Comparison of ENCODE assay signal across 8 mouse cellular contexts in the genomic region with DNA sequence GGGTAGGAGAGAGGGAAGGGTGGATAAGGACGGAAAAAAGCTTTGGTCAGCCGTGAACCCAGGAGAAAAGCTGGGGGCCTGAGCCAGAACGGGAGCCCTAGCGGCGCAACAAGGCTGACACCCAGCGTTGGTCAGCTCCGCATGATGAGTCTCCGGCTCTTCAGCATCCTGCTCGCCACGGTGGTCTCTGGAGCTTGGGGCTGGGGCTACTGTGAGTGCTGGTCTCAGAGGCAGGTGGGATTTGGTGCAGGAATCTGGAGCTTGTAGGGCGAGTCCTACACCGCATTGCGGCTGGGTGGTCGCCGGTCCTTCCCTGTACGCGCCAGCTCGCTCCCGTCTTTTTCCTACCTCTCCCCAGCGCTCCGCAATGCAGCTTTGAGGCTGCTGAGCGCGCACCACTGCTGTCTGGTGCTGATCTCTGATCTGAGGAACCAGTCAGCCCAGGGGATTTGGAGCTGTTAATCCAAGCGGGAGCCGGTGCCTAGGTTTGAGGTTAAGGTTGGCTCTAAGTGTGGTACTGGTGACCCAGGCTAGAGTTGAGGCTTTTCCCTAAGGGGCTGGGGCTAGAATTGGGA. TPM values are rescaled to one million over a fixed set of nuclear protein-coding genes. Genes with fewer than 3 reads are reported as not detected.
DNase-seq lines count a peak whose midpoint lies in the region; ATAC-seq and TF ChIP-seq lines count a peak whose summit lies in the region.

No protein-coding gene starts in this region.

- no peak for ATAC-seq in intestine, embryonic 14.5 days (replicated peaks; ENCODE audit: low FRiP score, low TSS enrichment, low read depth)
- ATAC-seq in lung, postnatal 0 days = no peak
- ATAC-seq in stomach, postnatal 0 days (ENCODE audit: low FRiP score, low TSS enrichment) = no peak

- 3% methylated on average over 25 of the region's 25 CpGs for WGBS in heart, adult 2 months
- WGBS in forebrain, embryonic 10.5 days = 1% methylated on average over 25 of the region's 25 CpGs
- under 1% methylated on average over 25 of the region's 25 CpGs for WGBS in intestine, embryonic 14.5 days
- WGBS in lung, postnatal 0 days = 1% methylated on average over 25 of the region's 25 CpGs
- WGBS in stomach, postnatal 0 days = 1% methylated on average over 25 of the region's 25 CpGs

- H3K4me3 ChIP-seq in heart, adult 2 months = peak overlapping the region; percentile 44
- peak overlapping the region; percentile 48 for H3K4me3 ChIP-seq in forebrain, embryonic 10.5 days
- H3K4me3 ChIP-seq in intestine, embryonic 14.5 days (ENCODE audit: low read depth, low read length) = peak overlapping the region; percentile 28
- no peak overlapping the region for H3K4me3 ChIP-seq in lung, postnatal 0 days (ENCODE audit: low read depth, low read length)
- H3K4me3 ChIP-seq in stomach, postnatal 0 days (ENCODE audit: low read depth, low read length) = peak overlapping the region; percentile 31

- peak overlapping the region; percentile 3; the same call in 1 of the 2 replicates for H3K9ac ChIP-seq in heart, adult 2 months (ENCODE audit: low read depth, low read length)
- no peak overlapping the region for H3K9ac ChIP-seq in intestine, embryonic 14.5 days (ENCODE audit: low read length)
- no peak overlapping the region for H3K9ac ChIP-seq in lung, postnatal 0 days (replicated peaks; ENCODE audit: low read depth)
- H3K9ac ChIP-seq in stomach, postnatal 0 days (ENCODE audit: low read length) = 0 out of 2 replicates have a peak overlapping the region, but pooled peaks have one; percentile 31

- H3K36me3 ChIP-seq in heart, adult 2 months (ENCODE audit: control insufficient read depth, insufficient read depth, low read length) = no peaks in the 10 kb centered on the region
- no peaks in the 10 kb centered on the region for H3K36me3 ChIP-seq in forebrain, embryonic 10.5 days (replicated peaks)
- H3K36me3 ChIP-seq in intestine, embryonic 14.5 days (ENCODE audit: control insufficient read depth, insufficient read depth, low read length) = no peaks in the 10 kb centered on the region
- H3K36me3 ChIP-seq in lung, postnatal 0 days (ENCODE audit: insufficient read depth, low read length) = no peaks in the 10 kb centered on the region
- H3K36me3 ChIP-seq in stomach, postnatal 0 days (ENCODE audit: control insufficient read depth, insufficient read depth, low read length) = no peaks in the 10 kb centered on the region

- TF ChIP-seq CTCF in heart, adult 2 months (IDR thresholded peaks at IDR 0.05) = peak; percentile 64
- peak; percentile 60 for TF ChIP-seq CTCF in lung, postnatal 0 days (IDR thresholded peaks at IDR 0.05)
- TF ChIP-seq CTCF in stomach, postnatal 0 days (IDR thresholded peaks at IDR 0.05; ENCODE audit: low read depth) = peak; percentile 62

- H3K9me3 ChIP-seq in forebrain, embryonic 10.5 days = no peaks in the 10 kb centered on the region
- H3K9me3 ChIP-seq in intestine, embryonic 14.5 days (ENCODE audit: control insufficient read depth, low read length) = no peaks in the 10 kb centered on the region
- H3K9me3 ChIP-seq in lung, postnatal 0 days (ENCODE audit: low read length) = no peaks in the 10 kb centered on the region
- no peaks in the 10 kb centered on the region for H3K9me3 ChIP-seq in stomach, postnatal 0 days (ENCODE audit: control insufficient read depth, low read length)

- H3K79me2 ChIP-seq in heart, adult 2 months (replicated peaks; ENCODE audit: control insufficient read depth, insufficient read depth, low read length) = no peaks in the 10 kb centered on the region

- H3K4me2 ChIP-seq in intestine, embryonic 14.5 days (ENCODE audit: low read length) = peak overlapping the region; percentile 51
- peak overlapping the region; percentile 46 for H3K4me2 ChIP-seq in lung, postnatal 0 days (replicated peaks; ENCODE audit: low read depth, low read length)
- peak overlapping the region; percentile 52 for H3K4me2 ChIP-seq in stomach, postnatal 0 days (replicated peaks; ENCODE audit: low read depth)

- TF ChIP-seq EP300 in heart, adult 2 months (IDR thresholded peaks at IDR 0.05; ENCODE audit: insufficient read depth, low read depth, low read length) = no peak
- TF ChIP-seq EP300 in lung, postnatal 0 days (IDR thresholded peaks at IDR 0.05) = no peak
- no peak for TF ChIP-seq EP300 in stomach, postnatal 0 days (optimal IDR thresholded peaks at IDR 0.05)

- intact Hi-C loops in heart, adult 2 months (cut with DNase I) = loop anchor here (2.0 to 10.0 kb wide), 4 partner anchors 93 to 461 kb away; partner anchors contain the start of genes Coasy, Hspb9 and Kat2a

- DNase-seq in heart, adult 2 months = peak; percentile 63 to 70
- no peak for DNase-seq in heart, adult 8-10 months (ENCODE audit: low spot score)
- DNase-seq in ZHBTc4 (ENCODE audit: low read depth, low spot score) = peak; percentile 58
- no peak for DNase-seq in forebrain, embryonic 10.5 days (ENCODE audit: extremely low spot score, low spot score)
- DNase-seq in intestine, embryonic 14.5 days (ENCODE audit: low spot score) = peak; percentile 74
- peak; percentile 34 for DNase-seq in lung, postnatal 0 days (ENCODE audit: low spot score)
- DNase-seq in stomach, postnatal 0 days (ENCODE audit: low spot score) = peak; percentile 33
- no peak for DNase-seq in urinary bladder, postnatal 4 days (ENCODE audit: low spot score in 2 of 2)

- H3K27me3 ChIP-seq in heart, adult 2 months (ENCODE audit: control insufficient read depth, insufficient read depth, low read length) = no peaks in the 10 kb centered on the region
- H3K27me3 ChIP-seq in forebrain, embryonic 10.5 days (ENCODE audit: poor library complexity, severe bottlenecking) = peaks cover 92% of the 10 kb centered on the region
- peaks cover 38% of the 10 kb centered on the region for H3K27me3 ChIP-seq in intestine, embryonic 14.5 days (replicated peaks; ENCODE audit: control insufficient read depth, insufficient read depth, low read length)
- peaks cover 5% of the 10 kb centered on the region for H3K27me3 ChIP-seq in lung, postnatal 0 days (replicated peaks; ENCODE audit: insufficient read depth, low read length)
- no peaks in the 10 kb centered on the region for H3K27me3 ChIP-seq in stomach, postnatal 0 days (ENCODE audit: control insufficient read depth, insufficient read depth, low read length)

- H3K27ac ChIP-seq in heart, adult 2 months = no peak overlapping the region
- H3K27ac ChIP-seq in forebrain, embryonic 10.5 days = no peak overlapping the region
- no peak overlapping the region for H3K27ac ChIP-seq in intestine, embryonic 14.5 days (ENCODE audit: low read depth)
- H3K27ac ChIP-seq in lung, postnatal 0 days (ENCODE audit: low read length) = no peak overlapping the region
- no peak overlapping the region for H3K27ac ChIP-seq in stomach, postnatal 0 days (replicated peaks)

- H3K4me1 ChIP-seq in heart, adult 2 months (ENCODE audit: control insufficient read depth, insufficient read depth, low read length) = peaks cover 9% of the 10 kb centered on the region
- peaks cover 78% of the 10 kb centered on the region for H3K4me1 ChIP-seq in forebrain, embryonic 10.5 days
- peaks cover 39% of the 10 kb centered on the region for H3K4me1 ChIP-seq in intestine, embryonic 14.5 days (replicated peaks; ENCODE audit: control insufficient read depth, insufficient read depth, low read length)
- H3K4me1 ChIP-seq in lung, postnatal 0 days (ENCODE audit: insufficient read depth, low read depth, low read length) = peaks cover 22% of the 10 kb centered on the region
- H3K4me1 ChIP-seq in stomach, postnatal 0 days (replicated peaks; ENCODE audit: control insufficient read depth, insufficient read depth) = peaks cover 19% of the 10 kb centered on the region

- TF ChIP-seq POLR2A in heart, adult 2 months (IDR thresholded peaks at IDR 0.05; ENCODE audit: insufficient read depth, low read depth, low read length) = no peak

RNA-seq across cellular contexts. Expression of gene Ccr10, which starts 1.0 kb away (rescaled TPM):
- total RNA-seq in heart, adult 2 months (2021) = not detected
- 0.14 TPM in 1 of 2 replicates, not detected in the other for polyA plus RNA-seq in heart, adult 2 months (2012; rRNA removed)
- total RNA-seq in heart, adult 8-10 months (2022) = under 1 TPM in 2 of 4 experiments, not detected in 2; 0.14 to 0.19 TPM
- not detected in 2 replicates for polyA plus RNA-seq in forebrain, embryonic 10.5 days (2016; fragmentation: Nextera tagmentation; extraction: Ambion mirVana)
- 0.23 TPM in 1 of 2 replicates, not detected in the other for polyA plus RNA-seq in intestine, embryonic 14.5 days (2014; fragmentation: Nextera tagmentation; extraction: Ambion mirVana)
- polyA plus RNA-seq in lung, postnatal 0 days (2015; fragmentation: Nextera tagmentation; extraction: Ambion mirVana) = 0.06 and 0.20 TPM in 2 replicates
- 0.16 and 0.24 TPM in 2 replicates for polyA plus RNA-seq in stomach, postnatal 0 days (2015; fragmentation: Nextera tagmentation; extraction: Ambion mirVana)

RNA-seq across cellular contexts. Expression of gene Plekhh3, which starts 5.1 kb away (rescaled TPM):
- 10 to 100 TPM; 14.3 to 28.1 TPM for total RNA-seq in heart, adult 2 months (2021)
- 24.4 and 26.7 TPM in 2 replicates for polyA plus RNA-seq in heart, adult 2 months (2012; rRNA removed)
- total RNA-seq in heart, adult 8-10 months (2022) = 10 to 100 TPM; 23.4 to 29.9 (median 28.1) TPM
- polyA plus RNA-seq in forebrain, embryonic 10.5 days (2016; fragmentation: Nextera tagmentation; extraction: Ambion mirVana) = 3.5 and 4.8 TPM in 2 replicates
- polyA plus RNA-seq in intestine, embryonic 14.5 days (2014; fragmentation: Nextera tagmentation; extraction: Ambion mirVana) = 12.8 and 13.8 TPM in 2 replicates
- polyA plus RNA-seq in lung, postnatal 0 days (2015; fragmentation: Nextera tagmentation; extraction: Ambion mirVana) = 12.3 and 14.2 TPM in 2 replicates
- polyA plus RNA-seq in stomach, postnatal 0 days (2015; fragmentation: Nextera tagmentation; extraction: Ambion mirVana) = 23.8 and 25.6 TPM in 2 replicates

RNA-seq across cellular contexts. Expression of gene Cntnap1, which starts 5.9 kb away (rescaled TPM):
- total RNA-seq in heart, adult 2 months (2021) = 1 to 10 TPM; 1.3 to 1.5 TPM
- polyA plus RNA-seq in heart, adult 2 months (2012; rRNA removed) = 3.1 and 4.0 TPM in 2 replicates
- total RNA-seq in heart, adult 8-10 months (2022) = 1 to 10 TPM; 1.1 to 2.9 (median 1.5) TPM
- 0.12 and 0.16 TPM in 2 replicates for polyA plus RNA-seq in forebrain, embryonic 10.5 days (2016; fragmentation: Nextera tagmentation; extraction: Ambion mirVana)
- 1.2 and 1.4 TPM in 2 replicates for polyA plus RNA-seq in intestine, embryonic 14.5 days (2014; fragmentation: Nextera tagmentation; extraction: Ambion mirVana)
- polyA plus RNA-seq in lung, postnatal 0 days (2015; fragmentation: Nextera tagmentation; extraction: Ambion mirVana) = 0.24 and 0.56 TPM in 2 replicates
- 0.52 and 0.94 TPM in 2 replicates for polyA plus RNA-seq in stomach, postnatal 0 days (2015; fragmentation: Nextera tagmentation; extraction: Ambion mirVana)

RNA-seq across cellular contexts. Expression of gene Tubg2, which starts 20.5 kb away (rescaled TPM):
- 1 to 10 TPM; 3.5 TPM for total RNA-seq in heart, adult 2 months (2021)
- polyA plus RNA-seq in heart, adult 2 months (2012; rRNA removed) = 2.1 and 2.9 TPM in 2 replicates
- total RNA-seq in heart, adult 8-10 months (2022) = 1 to 10 TPM; 2.7 to 4.9 (median 3.0) TPM
- 2.3 and 2.7 TPM in 2 replicates for polyA plus RNA-seq in forebrain, embryonic 10.5 days (2016; fragmentation: Nextera tagmentation; extraction: Ambion mirVana)
- polyA plus RNA-seq in intestine, embryonic 14.5 days (2014; fragmentation: Nextera tagmentation; extraction: Ambion mirVana) = 5.8 and 7.4 TPM in 2 replicates
- polyA plus RNA-seq in lung, postnatal 0 days (2015; fragmentation: Nextera tagmentation; extraction: Ambion mirVana) = 1.9 and 2.3 TPM in 2 replicates
- 3.0 and 3.1 TPM in 2 replicates for polyA plus RNA-seq in stomach, postnatal 0 days (2015; fragmentation: Nextera tagmentation; extraction: Ambion mirVana)

RNA-seq across cellular contexts. Expression of gene Ezh1, which starts 50.1 kb away (rescaled TPM):
- 10 to 100 TPM; 29.8 to 31.4 TPM for total RNA-seq in heart, adult 2 months (2021)
- 26.1 and 34.1 TPM in 2 replicates for polyA plus RNA-seq in heart, adult 2 months (2012; rRNA removed)
- total RNA-seq in heart, adult 8-10 months (2022) = 10 to 100 TPM; 28.6 to 37.3 (median 31.7) TPM
- polyA plus RNA-seq in forebrain, embryonic 10.5 days (2016; fragmentation: Nextera tagmentation; extraction: Ambion mirVana) = 9.9 and 10.2 TPM in 2 replicates
- 20.2 and 21.8 TPM in 2 replicates for polyA plus RNA-seq in intestine, embryonic 14.5 days (2014; fragmentation: Nextera tagmentation; extraction: Ambion mirVana)
- 17.1 and 17.4 TPM in 2 replicates for polyA plus RNA-seq in lung, postnatal 0 days (2015; fragmentation: Nextera tagmentation; extraction: Ambion mirVana)
- 8.1 and 9.4 TPM in 2 replicates for polyA plus RNA-seq in stomach, postnatal 0 days (2015; fragmentation: Nextera tagmentation; extraction: Ambion mirVana)

Comparison
In these comparisons a context has a peak if more than half of its experiments do, and no peak if none do; other contexts are left out.
1. DNase-seq: peak in heart, adult 2 months (2 of 2), ZHBTc4 (single experiment), intestine, embryonic 14.5 days (single experiment), lung, postnatal 0 days (single experiment) and stomach, postnatal 0 days (single experiment); none in heart, adult 8-10 months (single experiment), forebrain, embryonic 10.5 days (single experiment) and urinary bladder, postnatal 4 days (0 of 2).
2. H3K9ac ChIP-seq: peak in heart, adult 2 months (single experiment) and stomach, postnatal 0 days (single experiment); none in intestine, embryonic 14.5 days (single experiment) and lung, postnatal 0 days (single experiment).
3. Peak in every context shown above with its lines, with median percentiles within 50 percentile points of each other: CTCF ChIP-seq and H3K4me2 ChIP-seq.